Mouse (Mus musculus) left cerebral cortex, postnatal 25 days (tissue): ENCODE data around the gene Meaf6. TPM values are rescaled to one million over a fixed set of nuclear protein-coding genes. Genes with fewer than 3 reads are reported as not detected.

Experiments used
- total RNA-seq, 2 experiments: library from RNA; stranded (reverse); gene quantifications; 2 replicates each; pipeline ENCODE4 v1.2.3; 2021

Gene Meaf6
- total RNA-seq, 2 experiments from 2014 or later = 121 to 124 TPM

Other genes starting within 250 kb of the Meaf6 start
- gene Yrdc, start 234.5 kb upstream of the Meaf6 start, total RNA-seq = 10 to 100 TPM; 30.6 to 34.9 TPM
- 10 to 100 TPM; 73.5 to 74.0 TPM for gene 1110065P20Rik, start 233.9 kb upstream of the Meaf6 start, total RNA-seq
- 10 to 100 TPM; 49.2 to 51.7 TPM for gene Maneal, start 223.0 kb upstream of the Meaf6 start, total RNA-seq
- gene Epha10, start 204.2 kb upstream of the Meaf6 start, total RNA-seq = 10 to 100 TPM; 46.6 to 49.7 TPM
- 10 to 100 TPM; 17.9 TPM for gene 9930104L06Rik, start 148.1 kb upstream of the Meaf6 start, total RNA-seq
- 1 to 10 TPM; 1.2 to 1.6 TPM for gene Cdca8, start 145.8 kb upstream of the Meaf6 start, total RNA-seq
- gene Rspo1, start 98.7 kb upstream of the Meaf6 start, total RNA-seq = 10 to 100 TPM; 12.7 to 13.2 TPM
- gene Gnl2, start 68.5 kb upstream of the Meaf6 start, total RNA-seq = 10 to 100 TPM; 55.4 to 62.6 TPM
- gene Dnali1, start 19.4 kb upstream of the Meaf6 start, total RNA-seq = under 1 TPM; 0.28 to 0.50 TPM
- 10 to 100 TPM; 13.8 to 14.1 TPM for gene Snip1, start 18.5 kb upstream of the Meaf6 start, total RNA-seq
- 1 to 10 TPM; 1.1 to 1.2 TPM for gene Zc3h12a, start 42.7 kb downstream of the Meaf6 start, total RNA-seq